Mouse (Mus musculus) kidney, adult 11 months (tissue): Measurements from ENCODE around the gene Mpzl1.

Experiments used
- DNase-seq: peaks from one replicate; pipeline ENCODE4 v3.0.0; 2022

Gene Mpzl1

GRCm38 (mm10) chr1:165655022-165655421 is 20.7 kb upstream of the Mpzl1 start:
- DNase-seq, result no peak

GRCm38 (mm10) chr1:165653126-165653885 is 19.0 kb upstream of the Mpzl1 start:
- no peak for DNase-seq

DNA sequence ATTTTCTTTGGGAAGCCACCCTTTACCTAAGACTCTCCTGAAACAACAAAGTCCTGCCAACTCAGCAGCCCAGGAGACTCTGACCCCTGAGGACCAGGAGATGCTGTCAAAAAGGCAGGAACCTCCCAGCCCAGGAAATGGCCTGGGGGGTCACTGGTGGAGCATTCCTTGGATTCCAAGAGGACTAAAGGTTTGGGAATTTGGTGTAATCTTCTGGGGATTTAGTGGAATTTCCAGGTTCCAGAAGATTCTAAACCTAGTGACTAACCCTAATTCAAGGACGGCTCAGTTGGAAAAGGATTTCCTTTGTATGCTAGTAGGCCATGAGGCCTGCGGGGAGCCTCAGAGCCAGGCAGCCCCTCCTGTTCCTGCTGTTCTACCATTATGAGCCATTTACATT is 18.2 kb upstream of the Mpzl1 start:
- DNase-seq, result no peak

DNA sequence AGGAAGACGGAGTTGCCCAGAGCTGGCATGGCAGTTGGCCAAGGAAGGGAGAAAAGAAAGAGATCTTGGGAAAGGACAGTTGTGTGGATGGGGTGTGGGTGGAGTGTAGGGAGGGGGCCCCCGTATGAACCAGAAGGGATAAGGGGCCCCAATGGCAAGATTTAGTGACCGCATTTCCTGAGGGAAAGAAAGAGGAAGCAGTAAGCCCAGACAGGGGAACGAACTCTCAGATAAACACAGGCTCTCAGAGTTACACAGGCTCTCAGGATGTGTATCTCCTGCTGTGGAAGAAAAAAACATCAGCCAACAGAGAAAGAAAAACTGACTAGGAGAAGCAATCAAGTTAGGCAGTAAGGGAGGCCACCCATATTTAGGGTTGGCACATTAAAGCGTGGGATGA is 16.8 kb upstream of the Mpzl1 start:
- no peak for DNase-seq

DNA sequence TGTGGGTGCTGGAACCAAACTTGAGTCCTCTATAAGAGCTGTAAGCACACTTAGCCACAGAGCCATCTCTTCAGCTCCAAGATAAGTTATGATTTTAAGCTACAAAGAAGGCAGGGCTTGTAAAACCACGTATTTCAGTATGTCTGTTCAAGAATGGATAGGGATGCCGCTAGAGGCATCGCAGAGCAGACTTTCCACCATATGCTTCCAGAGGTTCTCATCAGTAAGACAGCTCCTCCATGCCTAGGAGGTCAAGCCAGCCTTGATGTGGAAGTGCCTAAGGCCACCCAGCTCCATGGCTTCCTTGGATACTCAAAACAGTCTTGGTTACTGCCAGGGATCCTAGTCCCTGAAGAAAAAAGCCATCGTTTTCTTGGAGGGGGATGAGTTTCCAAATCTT is 10.8 kb upstream of the Mpzl1 start:
- DNase-seq, result no peak

- no peak for DNase-seq
Observed at GRCm38 (mm10) chr1:165643735-165644134, 9.4 kb upstream of the Mpzl1 start.

GRCm38 (mm10) chr1:165642780-165643311 is 8.5 kb upstream of the Mpzl1 start:
- DNase-seq, result peak; percentile 45

DNA sequence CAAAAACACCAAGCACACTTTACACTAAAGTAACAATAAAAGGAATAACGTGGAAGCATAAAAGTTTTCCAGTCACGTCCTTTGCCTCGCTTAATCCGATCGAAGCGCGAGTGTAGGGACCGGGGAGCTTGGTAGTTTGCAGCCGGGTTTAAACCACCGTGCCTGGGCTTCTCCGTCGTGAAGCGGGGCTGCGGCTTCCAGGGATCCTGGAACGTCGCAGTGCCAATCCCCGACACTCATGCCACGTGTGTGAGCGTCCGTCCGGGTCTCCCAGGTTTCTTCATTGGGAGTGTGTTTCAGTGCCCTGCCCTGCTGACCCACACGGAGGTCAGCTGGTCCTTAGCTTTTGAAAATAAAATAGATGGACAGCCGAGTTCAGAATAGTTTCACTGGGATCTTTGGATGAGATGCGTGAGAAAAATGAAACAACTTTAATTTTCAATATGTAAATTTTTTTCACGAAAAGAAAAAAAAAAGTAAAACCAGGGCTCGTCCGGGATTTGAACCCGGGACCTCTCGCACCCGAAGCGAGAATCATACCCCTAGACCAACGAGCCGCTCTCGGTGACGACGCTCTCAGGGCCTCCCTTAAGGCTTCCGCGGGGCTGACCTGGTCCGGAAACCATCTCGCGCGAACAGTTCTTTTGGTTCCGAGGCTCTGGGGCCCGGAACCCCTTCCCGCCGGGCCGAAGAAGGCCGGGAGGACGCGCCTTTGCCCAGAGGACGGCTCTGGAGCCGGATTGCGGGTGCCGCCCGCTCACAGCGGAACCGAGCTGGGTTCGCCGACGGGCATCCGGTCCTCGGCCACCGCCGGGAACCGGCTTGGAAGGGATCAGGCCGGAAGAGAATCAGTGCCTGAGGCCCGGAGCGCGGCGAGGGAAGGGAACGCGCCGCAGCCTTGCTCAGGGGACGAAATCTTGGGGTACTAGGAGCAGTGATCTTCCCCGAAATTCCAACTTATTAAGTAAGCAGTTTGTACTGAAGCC is 7.7 kb upstream of the Mpzl1 start:
- DNase-seq, result peak; percentile 88

- DNase-seq, result peak; percentile 57
Observed at GRCm38 (mm10) chr1:165641271-165641771, 7.0 kb upstream of the Mpzl1 start.

GRCm38 (mm10) chr1:165636289-165636688 is 2.0 kb upstream of the Mpzl1 start:
- DNase-seq, result no peak

GRCm38 (mm10) chr1:165635055-165635897 is 938 bp upstream of the Mpzl1 start:
- no peak for DNase-seq

DNA sequence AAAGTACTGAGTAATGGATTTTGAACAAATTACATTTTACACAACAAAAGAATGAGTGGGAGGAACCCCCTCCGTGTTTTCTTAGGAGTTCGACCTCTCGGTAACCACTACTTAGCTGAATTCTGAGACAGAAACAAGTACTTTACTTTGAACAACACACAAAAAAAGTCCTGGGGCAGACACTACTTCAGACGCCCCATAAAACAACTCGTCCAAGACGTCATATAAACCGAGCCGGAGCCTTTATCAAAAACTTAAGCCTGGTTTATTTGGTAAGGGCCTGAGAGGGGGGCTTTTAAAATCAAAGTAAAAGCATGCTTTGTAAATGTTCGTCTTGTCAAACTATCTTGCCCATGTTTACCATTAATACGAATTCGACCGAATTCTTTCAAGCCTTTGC is 993 bp downstream of the Mpzl1 start:
- no peak for DNase-seq

DNA sequence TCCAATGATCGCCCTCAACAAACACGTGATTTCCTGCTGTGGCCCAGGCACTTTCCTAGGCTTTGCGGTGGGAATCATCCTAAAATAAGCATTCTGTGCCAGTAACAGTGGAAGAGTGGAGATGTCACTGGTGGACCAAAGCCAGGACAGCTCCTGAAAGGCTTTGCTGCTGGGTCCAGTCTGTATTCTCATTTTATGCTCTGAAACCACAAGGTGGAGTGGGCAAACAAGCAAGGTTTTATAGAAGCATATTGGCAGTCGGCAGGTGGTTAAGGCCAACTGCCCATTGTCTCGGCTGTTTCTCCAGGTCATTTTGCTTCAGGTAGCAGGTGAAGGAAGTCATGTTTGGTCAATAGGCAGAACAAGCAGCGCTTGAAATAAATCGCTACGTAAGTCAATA is 3.2 kb downstream of the Mpzl1 start:
- DNase-seq, result no peak

- no peak for DNase-seq
Observed at GRCm38 (mm10) chr1:165629975-165630374, 4.4 kb downstream of the Mpzl1 start.

GRCm38 (mm10) chr1:165628603-165629002 is 5.7 kb downstream of the Mpzl1 start:
- no peak for DNase-seq

DNA sequence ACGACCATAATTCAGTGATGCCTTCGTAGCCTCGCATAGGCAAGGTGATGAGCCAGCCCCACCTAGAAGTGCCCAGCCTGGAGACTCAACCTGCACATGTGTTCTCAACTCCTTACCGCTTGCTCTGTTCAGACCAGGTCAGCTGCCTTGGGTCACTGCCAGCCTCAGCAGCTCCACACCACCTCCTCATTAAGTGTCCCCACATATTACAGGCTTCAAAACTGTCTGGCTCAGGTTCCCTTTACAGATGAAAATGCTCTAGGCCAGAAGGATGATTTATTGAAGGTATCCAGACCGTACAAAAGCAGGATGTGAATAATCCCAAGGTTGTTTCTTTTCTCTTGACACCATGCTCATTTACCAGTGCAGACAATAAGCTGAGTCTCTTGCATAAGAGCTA is 8.4 kb downstream of the Mpzl1 start:
- peak; percentile 28 for DNase-seq

- no peak for DNase-seq
Observed at GRCm38 (mm10) chr1:165625058-165625457, 9.3 kb downstream of the Mpzl1 start.

GRCm38 (mm10) chr1:165618201-165618624 is 16.1 kb downstream of the Mpzl1 start:
- DNase-seq, result no peak

GRCm38 (mm10) chr1:165617166-165617891 is 17.0 kb downstream of the Mpzl1 start:
- peak; percentile 75 for DNase-seq

DNA sequence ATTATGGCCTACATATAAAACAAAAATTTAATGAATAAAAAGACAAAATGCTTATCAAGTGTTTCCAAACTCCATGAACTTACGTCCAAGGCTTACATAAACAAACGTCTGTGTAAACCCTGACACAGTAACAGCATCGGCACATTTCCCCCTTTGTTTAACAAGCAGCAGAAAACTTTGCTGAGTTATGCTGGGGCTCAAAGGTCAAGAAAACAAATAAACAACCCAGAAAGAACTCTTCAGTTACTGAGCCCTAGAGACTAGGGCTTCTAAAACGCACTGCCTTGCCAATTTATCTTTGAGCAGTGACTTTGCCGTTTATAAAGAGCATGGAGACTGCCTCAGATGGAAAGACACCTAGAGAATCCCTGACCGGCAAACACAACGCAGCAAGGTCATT is 17.7 kb downstream of the Mpzl1 start:
- no peak for DNase-seq

DNA sequence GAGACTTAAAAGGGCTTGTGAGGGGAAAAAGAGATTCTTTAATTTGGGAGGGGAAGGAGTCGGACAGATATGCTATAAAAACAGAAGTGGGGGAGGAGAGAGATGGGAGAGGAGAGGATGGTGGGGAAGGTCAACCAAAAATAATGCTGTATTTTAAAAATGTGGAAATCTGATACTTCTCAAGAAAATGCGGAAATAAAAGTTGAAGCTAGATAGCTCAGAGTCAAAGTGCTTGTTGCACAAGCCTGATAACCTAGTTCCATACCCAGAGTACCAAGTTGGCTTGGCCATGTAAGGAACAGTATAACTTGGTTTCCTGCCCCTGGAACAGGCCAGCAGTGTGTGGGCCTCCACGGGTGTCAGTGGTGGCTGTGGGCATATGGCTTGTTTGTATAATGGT is 19.5 kb downstream of the Mpzl1 start:
- no peak for DNase-seq

GRCm38 (mm10) chr1:165613926-165614325 is 20.4 kb downstream of the Mpzl1 start:
- DNase-seq, result no peak
